Mouse (Mus musculus): ENCODE data around the gene Pbrm1.

- TF ChIP-seq CTCF (IDR thresholded peaks at IDR 0.05; ENCODE audit: low read depth) (peak; percentile 48), EP300 (IDR thresholded peaks at IDR 0.05; ENCODE audit: low read depth) (no peak)
Observed at GRCm38 (mm10) chr14:31087433-31087832, 68.5 kb downstream of the Pbrm1 start.
